9 mouse cellular contexts compared by ENCODE assay signal in genomic region chr13:99475488-99475887, GRCm38 (mm10). TPM values are rescaled to one million over a fixed set of nuclear protein-coding genes. Genes with fewer than 3 reads are reported as not detected.
DNase-seq lines count a peak whose midpoint lies in the region; ATAC-seq and TF ChIP-seq lines count a peak whose summit lies in the region.
"Had no signal": no experiment of that assay in that cellular context is flagged by ENCODE, and none has a peak within 500 bp of the region (broad histone marks: within the 10 kb centered on the region; RNA-seq: fewer than 3 reads in every experiment).

No protein-coding gene starts in this region.

- H3K27ac ChIP-seq in hindbrain, postnatal 0 days: peak overlapping the region; percentile 49; the same call in 1 of the 2 replicates
- no peak overlapping the region for H3K27ac ChIP-seq in liver, embryonic 11.5 days (ENCODE audit: low read depth, low read length)

- H3K36me3 ChIP-seq in hindbrain, postnatal 0 days (ENCODE audit: insufficient read depth, low read length): no peaks in the 10 kb centered on the region
- peaks cover 9% of the 10 kb centered on the region for H3K36me3 ChIP-seq in myocyte (ENCODE audit: control insufficient read depth, insufficient read depth)
- H3K36me3 ChIP-seq in liver, embryonic 11.5 days (ENCODE audit: control insufficient read depth, insufficient read depth, low read length): no peaks in the 10 kb centered on the region

- no peak for TF ChIP-seq CTCF in hindbrain, postnatal 0 days (IDR thresholded peaks at IDR 0.05; ENCODE audit: low read depth)

- H3K4me2 ChIP-seq in hindbrain, postnatal 0 days (ENCODE audit: low read depth, low read length): peak overlapping the region; percentile 17; the same call in 1 of the 2 replicates
- peak overlapping the region; percentile 8 for H3K4me2 ChIP-seq in myocyte (ENCODE audit: low read depth)
- no peak overlapping the region for H3K4me2 ChIP-seq in liver, embryonic 11.5 days

- H3ac ChIP-seq in myocyte (ENCODE audit: control insufficient read depth, insufficient read length): no peak overlapping the region

- H3K27me3 ChIP-seq in hindbrain, postnatal 0 days (ENCODE audit: insufficient read depth, low read length): no peaks in the 10 kb centered on the region
- no peaks in the 10 kb centered on the region for H3K27me3 ChIP-seq in myocyte (ENCODE audit: control insufficient read depth, insufficient read depth, insufficient read length)
- H3K27me3 ChIP-seq in liver, embryonic 11.5 days (replicated peaks; ENCODE audit: control insufficient read depth, insufficient read depth, low read length): no peaks in the 10 kb centered on the region

- H3K9ac ChIP-seq in hindbrain, postnatal 0 days (replicated peaks; ENCODE audit: low read length): no peak overlapping the region
- no peak overlapping the region for H3K9ac ChIP-seq in liver, embryonic 11.5 days (ENCODE audit: low read depth, low read length)

- H3K4me3 ChIP-seq in hindbrain, postnatal 0 days (ENCODE audit: low read length): no peak overlapping the region
- no peak overlapping the region for H3K4me3 ChIP-seq in myocyte
- no peak overlapping the region for H3K4me3 ChIP-seq in liver, embryonic 11.5 days (ENCODE audit: low read depth, low read length)
- H3K4me3 ChIP-seq: megakaryocyte, embryonic 14.5 days had no signal

- under 1% methylated on average over 6 of the region's 6 CpGs for WGBS in hindbrain, postnatal 0 days
- 19% methylated on average over 6 of the region's 6 CpGs for WGBS in liver, embryonic 11.5 days

- peak; percentile 15 for DNase-seq in left cerebral cortex, postnatal 4 days
- DNase-seq in left cerebral cortex, adult 8-10 months (ENCODE audit: low spot score in 2 of 2): no peak
- DNase-seq in fat pad, adult 2 months (ENCODE audit: extremely low read depth, low read depth, low spot score): peak; percentile 7
- peak; percentile 69 for DNase-seq in hindbrain, postnatal 0 days (ENCODE audit: low spot score)
- no peak for DNase-seq in gastrocnemius, postnatal 36 days
- no peak for DNase-seq in liver, embryonic 11.5 days (ENCODE audit: low spot score)
- no peak for DNase-seq in right cerebral cortex, postnatal 10 days (ENCODE audit: low spot score in 2 of 2)

- TF ChIP-seq POLR2A in myocyte (IDR thresholded peaks at IDR 0.05; ENCODE audit: insufficient read length, low read depth): no peak

- ATAC-seq in hindbrain, postnatal 0 days: peak; percentile 61; the same call in 1 of the 2 replicates
- no peak for ATAC-seq in liver, embryonic 11.5 days (replicated peaks; ENCODE audit: low FRiP score)

- peaks cover 20% of the 10 kb centered on the region for H3K4me1 ChIP-seq in hindbrain, postnatal 0 days (ENCODE audit: insufficient read depth, low read length)
- H3K4me1 ChIP-seq in liver, embryonic 11.5 days (replicated peaks; ENCODE audit: control insufficient read depth, insufficient read depth, low read length): peaks cover 3% of the 10 kb centered on the region

- intact Hi-C loops in left cerebral cortex, postnatal 4 days (cut with DNase I): no loop called here
- intact Hi-C loops in gastrocnemius, postnatal 36 days (cut with DNase I): no loop called here

- H3K9me3 ChIP-seq in hindbrain, postnatal 0 days (ENCODE audit: low read length): no peaks in the 10 kb centered on the region
- H3K9me3 ChIP-seq in liver, embryonic 11.5 days (ENCODE audit: control insufficient read depth, low read length): no peaks in the 10 kb centered on the region

- peaks cover 87% of the 10 kb centered on the region for H3K79me2 ChIP-seq in myocyte (ENCODE audit: control insufficient read depth, insufficient read depth)

TF ChIP-seq in myocyte, 11 proteins besides CTCF, POLR2A, EP300 and RAD21:
- TF ChIP-seq E2F4 (IDR thresholded peaks at IDR 0.05; ENCODE audit: insufficient read depth): no peak
- no peak for TF ChIP-seq TCF12 (IDR thresholded peaks at IDR 0.05; ENCODE audit: insufficient read depth, poor library complexity, severe bottlenecking)
- TF ChIP-seq TCF3 (IDR thresholded peaks at IDR 0.05; ENCODE audit: insufficient read length, low read depth): no peak

RNA-seq across cellular contexts. Expression of gene Map1b, which starts 40.9 kb away (rescaled TPM):
- total RNA-seq in left cerebral cortex, postnatal 4 days (2021): 1,000 to 10,000 TPM; 1,564 to 1,697 TPM
- total RNA-seq in left cerebral cortex, adult 8-10 months (2022): 100 to 1,000 TPM; 564 to 711 (median 629) TPM
- 690 and 787 TPM in 2 replicates for total RNA-seq in hindbrain, postnatal 0 days (2014; rRNA removed)
- 1,844 and 1,981 TPM in 2 replicates for polyA plus RNA-seq in hindbrain, postnatal 0 days (2015; fragmentation: Nextera tagmentation; extraction: Ambion mirVana)
- 40.6 TPM for polyA plus RNA-seq in myocyte (2012; fragmentation: generic; extraction: Trizol)
- 1 to 10 TPM; 8.4 to 9.5 TPM for total RNA-seq in gastrocnemius, postnatal 36 days (2021)
- polyA plus RNA-seq in liver, embryonic 11.5 days (2014; fragmentation: Nextera tagmentation; extraction: Ambion mirVana): 32.6 and 39.6 TPM in 2 replicates

Comparison
In these comparisons a context has a peak if more than half of its experiments do, and no peak if none do; other contexts are left out.
1. DNase-seq: peak in left cerebral cortex, postnatal 4 days (single experiment), fat pad, adult 2 months (single experiment) and hindbrain, postnatal 0 days (single experiment); none in left cerebral cortex, adult 8-10 months (0 of 2), gastrocnemius, postnatal 36 days (0 of 2), liver, embryonic 11.5 days (single experiment) and right cerebral cortex, postnatal 10 days (0 of 2).
2. RNA of gene Map1b, which starts 40.9 kb away (total RNA-seq): 1,564 to 1,697 TPM in left cerebral cortex, postnatal 4 days, 690 to 787 TPM in hindbrain, postnatal 0 days and 564 to 711 TPM in left cerebral cortex, adult 8-10 months; 8.4 to 9.5 TPM in gastrocnemius, postnatal 36 days; every median in the first group is over 10 times any median in the second.